Mouse (Mus musculus) CH12.LX (cell line): ENCODE results near the gene Gpr180.

Experiments used
- CTCF ChIP-seq, 2 experiments: IDR thresholded peaks in 1 of 2; conservative IDR thresholded peaks in 1 of 2; 2 replicates each; pipeline ENCODE4 v1.5.1; 2011 to 2012; ENCODE audit warnings: low read depth in 2 of 2, low read length in 2 of 2, improper control_type of control experiment in 1 of 2, inconsistent platforms in 1 of 2, mild to moderate bottlenecking in 1 of 2, moderate library complexity in 1 of 2
- ETS1 ChIP-seq: conservative IDR thresholded peaks from 2 replicates; pipeline ENCODE4 v1.6.1; 2012; ENCODE audit warnings: low read depth, mild to moderate bottlenecking, inconsistent platforms, low read length, improper control_type of control experiment, moderate library complexity
- JUN ChIP-seq: IDR thresholded peaks from 2 replicates; pipeline ENCODE4 v1.6.1; 2011; ENCODE audit warnings: low read depth, mild to moderate bottlenecking, low read length, improper control_type of control experiment, moderate library complexity; ENCODE audit not compliant: insufficient read depth
- MYC ChIP-seq: IDR thresholded peaks from 2 replicates; pipeline ENCODE4 v1.6.1; 2011; ENCODE audit warnings: low read depth, mild to moderate bottlenecking, improper control_type of control experiment, low read length
- POLR2A ChIP-seq: IDR thresholded peaks from 2 replicates; pipeline ENCODE4 v1.6.1; 2011; ENCODE audit warnings: low read depth, mild to moderate bottlenecking, improper control_type of control experiment, low read length
- TBP ChIP-seq: conservative IDR thresholded peaks from 2 replicates; pipeline ENCODE4 v1.6.1; 2011; ENCODE audit warnings: low read depth, low read length, improper control_type of control experiment

- TF ChIP-seq CTCF (conservative IDR thresholded peaks at IDR 0.05 in 1 of 2, IDR thresholded peaks at IDR 0.05 in 1 of 2; ENCODE audit: low read depth in 2 of 2, low read length in 2 of 2) = peak in 1 of 2 experiments; percentile 33; a peak in 2 of 4 replicates
- TF ChIP-seq ETS1 = no peak
- no peak for TF ChIP-seq MYC
- no peak for TF ChIP-seq POLR2A
- no peak for TF ChIP-seq JUN
- no peak for TF ChIP-seq TBP
Measured at GRCm38 (mm10) chr14:118193001-118193628, 56.2 kb downstream of the Gpr180 start.
